Mouse (Mus musculus) intestine, embryonic 15.5 days (tissue): Measurements from ENCODE around the gene Kctd13. TPM values are rescaled to one million over a fixed set of nuclear protein-coding genes. Genes with fewer than 3 reads are reported as not detected.
"Not testable (repeated sequence)": the region's sequence is repeated elsewhere in the genome, so short reads cannot be mapped to it uniquely, and the experiment has no call there.

Experiments
- ATAC-seq: fragments of 200-750 bp; cut with Nextera tagmentation; 2 replicates; pipeline ENCODE4 v1.8.0; 2017; ENCODE audit warnings: moderate TSS enrichment, moderate library complexity
- H3K27ac ChIP-seq: fragments of 300-500 bp; sonication (generic); 2 replicates; pipeline ENCODE4 v1.5.1; 2015; ENCODE audit warnings: mild to moderate bottlenecking, inconsistent platforms
- H3K27me3 ChIP-seq: fragments of 300-500 bp; sonication (generic); replicated peaks from 2 replicates; pipeline ENCODE4 v1.6.1; 2015; ENCODE audit warnings: inconsistent platforms
- H3K36me3 ChIP-seq: fragments of 300-500 bp; sonication (generic); 2 replicates; pipeline ENCODE4 v1.6.1; 2015; ENCODE audit warnings: inconsistent platforms
- H3K4me1 ChIP-seq: fragments of 300-500 bp; sonication (generic); replicated peaks from 2 replicates; pipeline ENCODE4 v1.6.1; 2015; ENCODE audit warnings: inconsistent platforms
- H3K4me2 ChIP-seq: fragments of 300-500 bp; sonication (generic); replicated peaks from 2 replicates; pipeline ENCODE4 v1.6.1; 2015; ENCODE audit warnings: mild to moderate bottlenecking, inconsistent platforms
- H3K4me3 ChIP-seq: fragments of 300-500 bp; sonication (generic); replicated peaks from 2 replicates; pipeline ENCODE4 v1.5.1; 2015; ENCODE audit warnings: inconsistent platforms
- H3K9ac ChIP-seq: fragments of 300-500 bp; sonication (generic); 2 replicates; pipeline ENCODE4 v1.6.1; 2015; ENCODE audit warnings: inconsistent platforms
- H3K9me3 ChIP-seq: fragments of 300-500 bp; sonication (generic); 2 replicates; pipeline ENCODE4 v1.6.1; 2016; ENCODE audit warnings: inconsistent platforms
- WGBS: fragments of 180-500 bp; shearing (Covaris S2); methylation state at CpG from one replicate; pipeline ENCODE4 v1.1.7; 2015; 5-methylcytosine and 5-hydroxymethylcytosine counted together
- polyA plus RNA-seq: library from polyadenylated mRNA; unstranded; fragments of >200 nt; fragmentation: Nextera tagmentation; extraction: Ambion mirVana; gene quantifications from 2 replicates; pipeline ENCODE4 v1.2.1, GENCODE M21; 2015

The Kctd13 gene
- polyA plus RNA-seq, 1 experiment from 2014 or later: 13.9 TPM

DNA sequence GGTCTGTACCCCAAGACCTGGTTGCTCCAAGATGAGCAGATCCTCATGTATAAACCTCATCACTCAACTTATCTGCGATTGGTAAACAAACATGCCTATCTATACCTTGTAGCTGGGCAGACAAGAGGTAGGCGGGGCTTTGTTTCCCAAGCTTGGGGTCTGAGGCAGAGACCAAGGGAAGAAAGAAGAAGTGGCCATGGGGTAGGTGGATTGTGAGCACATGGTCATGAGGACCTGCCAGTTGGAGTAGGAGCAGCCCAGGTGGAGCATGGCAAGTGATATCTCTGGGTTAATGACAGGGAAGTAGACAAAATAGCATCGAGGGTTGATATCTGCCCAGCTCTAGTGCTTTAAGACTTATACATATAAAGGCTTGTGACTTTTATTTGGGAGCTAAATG is 13.8 kb upstream of the Kctd13 start:
- H3K4me3 ChIP-seq: no peak overlapping the region
- H3K4me2 ChIP-seq: no peak overlapping the region
- no peak overlapping the region for H3K9ac ChIP-seq
- WGBS: 66% methylated on average over 3 of the region's 3 CpGs
- H3K36me3 ChIP-seq: no peaks in the 10 kb centered on the region
- ATAC-seq: no peak
- no peak overlapping the region for H3K27ac ChIP-seq
- no peaks in the 10 kb centered on the region for H3K9me3 ChIP-seq
- no peaks in the 10 kb centered on the region for H3K27me3 ChIP-seq
- H3K4me1 ChIP-seq: no peaks in the 10 kb centered on the region

DNA sequence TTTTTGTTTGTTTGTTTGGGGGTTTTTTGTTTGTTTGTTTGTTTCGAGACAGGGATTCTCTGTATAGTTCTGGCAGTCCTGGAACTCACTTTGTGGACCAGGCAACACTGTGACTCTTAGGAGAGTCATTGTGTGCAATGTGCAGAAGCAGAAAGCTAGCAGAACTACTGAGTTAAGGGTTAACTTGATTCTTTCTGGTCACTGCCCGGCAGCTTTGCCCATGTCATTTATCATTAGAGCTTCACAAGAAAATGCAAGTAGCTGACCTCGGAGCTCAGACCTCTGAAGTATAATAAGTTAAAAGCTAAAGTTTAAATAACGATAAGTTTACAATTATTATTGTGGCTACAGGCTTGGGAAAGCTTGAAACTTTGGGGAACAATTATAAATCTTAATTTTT is 10.3 kb upstream of the Kctd13 start:
- H3K4me2 ChIP-seq, H3K9ac ChIP-seq, ATAC-seq, H3K9me3 ChIP-seq, H3K4me1 ChIP-seq, H3K4me3 ChIP-seq, H3K27ac ChIP-seq, H3K36me3 ChIP-seq, H3K27me3 ChIP-seq: not testable (repeated sequence)
- WGBS: 24% methylated on average over 4 of the region's 4 CpGs

DNA sequence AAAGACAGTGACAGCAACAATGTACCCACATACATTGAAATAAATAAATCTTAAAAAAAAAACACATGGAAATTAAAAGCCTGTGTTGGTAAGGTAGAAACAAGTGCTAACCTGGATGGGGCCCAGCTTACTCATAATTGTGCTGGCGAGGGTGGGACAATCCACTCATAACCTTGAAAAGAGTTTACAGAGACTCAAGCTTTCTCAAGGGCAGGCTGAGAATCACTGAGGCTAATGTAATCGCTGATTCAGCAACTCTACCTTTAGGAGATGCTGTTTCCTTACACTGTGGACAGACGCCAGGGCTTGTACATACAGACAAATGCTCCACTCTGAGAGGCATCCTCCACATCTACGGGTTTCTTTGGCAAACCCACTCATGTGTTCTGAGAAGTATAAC is 8.7 kb upstream of the Kctd13 start:
- Histone ChIP-seq H3K4me2 (no peak overlapping the region), H3K9me3 (no peaks in the 10 kb centered on the region), H3K4me1 (peaks cover 9% of the 10 kb centered on the region), H3K27ac (no peak overlapping the region), H3K9ac (no peak overlapping the region), H3K27me3 (no peaks in the 10 kb centered on the region), H3K4me3 (no peak overlapping the region), H3K36me3 (no peaks in the 10 kb centered on the region)
- WGBS: 72% methylated on average over 4 of the region's 4 CpGs
- ATAC-seq: no peak

DNA sequence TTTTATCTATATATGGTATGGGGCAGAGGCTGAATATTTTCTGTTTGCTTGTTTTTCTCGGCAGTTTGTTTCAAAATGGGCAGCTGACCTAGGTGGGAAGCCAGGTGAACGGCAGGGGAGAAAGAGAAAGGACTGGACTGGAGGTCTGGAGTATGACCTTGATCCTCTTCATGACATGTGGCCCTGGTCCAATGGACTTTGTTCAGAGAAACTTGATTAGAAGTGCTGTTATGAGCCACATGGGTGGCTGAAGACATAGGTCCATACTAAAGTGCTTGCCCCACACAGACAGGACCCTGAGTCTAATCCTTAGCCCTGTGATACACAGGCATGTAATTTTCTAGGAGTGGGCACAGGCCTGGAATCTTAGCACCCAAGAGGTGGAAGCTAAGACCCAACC is 7.1 kb upstream of the Kctd13 start:
- ATAC-seq: no peak
- H3K9ac ChIP-seq: no peak overlapping the region
- peaks cover 9% of the 10 kb centered on the region for H3K4me1 ChIP-seq
- H3K36me3 ChIP-seq: no peaks in the 10 kb centered on the region
- H3K27ac ChIP-seq: no peak overlapping the region
- 59% methylated on average over 2 of the region's 2 CpGs for whole genome bisulfite sequencing
- no peaks in the 10 kb centered on the region for H3K9me3 ChIP-seq
- no peak overlapping the region for H3K4me2 ChIP-seq
- H3K4me3 ChIP-seq: no peak overlapping the region
- H3K27me3 ChIP-seq: no peaks in the 10 kb centered on the region

DNA sequence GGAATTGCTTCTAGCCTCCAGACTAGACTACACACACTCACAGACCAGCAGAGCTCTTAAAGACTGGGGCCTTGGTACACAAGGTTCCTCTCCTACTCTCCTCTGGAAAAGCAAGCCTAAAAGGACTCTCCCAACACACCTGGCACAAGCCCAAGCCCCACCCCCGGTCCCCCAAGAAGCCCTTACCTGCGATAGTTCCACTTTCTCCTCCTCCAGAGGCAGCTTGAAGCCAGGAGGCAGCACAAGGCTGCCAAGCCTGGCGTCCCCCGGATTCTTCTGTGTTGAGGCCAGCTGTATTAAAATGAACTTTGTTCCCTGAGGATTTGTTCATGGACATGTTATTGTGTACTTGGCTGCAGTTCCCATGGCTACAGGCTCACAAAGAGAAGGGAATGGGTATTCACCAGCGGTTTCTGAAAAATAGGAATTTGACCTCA is 6.0 kb upstream of the Kctd13 start, which contains the start of gene Tmem219:
Gene Tmem219, minus strand, starts transcription at position 294 of the 437 bp plus-strand sequence.
- H3K4me1 ChIP-seq: peaks cover 9% of the 10 kb centered on the region
- H3K4me2 ChIP-seq: peak within 1 kb of the TSS; percentile 28
- ATAC-seq: peak; percentile 93
- no peaks in the 10 kb centered on the region for H3K36me3 ChIP-seq
- peak within 1 kb of the TSS; percentile 48 for H3K27ac ChIP-seq
- no peak within 1 kb of the TSS for H3K4me3 ChIP-seq
- 36% methylated on average over 5 of the region's 5 CpGs for WGBS
- no peaks in the 10 kb centered on the region for H3K27me3 ChIP-seq
- no peaks in the 10 kb centered on the region for H3K9me3 ChIP-seq
- 0 out of 2 replicates have a peak within 1 kb of the TSS, but pooled peaks have one; percentile 5 for H3K9ac ChIP-seq

DNA sequence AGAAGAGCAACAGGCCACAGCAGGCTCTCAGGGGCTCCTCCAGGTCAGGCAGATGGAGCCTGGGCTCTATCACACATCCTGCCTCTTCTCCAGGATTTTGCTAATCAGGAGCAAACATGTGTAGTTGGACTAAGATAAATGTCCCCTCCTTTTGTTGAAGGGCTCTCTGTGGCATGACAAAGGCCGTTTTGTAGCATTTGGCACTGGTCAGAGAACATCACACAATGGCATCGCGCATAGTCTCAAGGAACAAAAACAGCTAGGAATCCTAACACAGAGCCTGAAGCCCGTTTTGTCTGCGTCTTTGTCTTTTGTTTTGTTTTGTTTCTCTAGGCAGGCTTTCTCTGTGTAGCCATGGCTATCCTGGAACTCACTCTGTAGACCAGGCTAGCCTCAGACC is 4.7 kb upstream of the Kctd13 start:
- no peak for ATAC-seq
- no peak overlapping the region for H3K27ac ChIP-seq
- WGBS: 76% methylated on average over 5 of the region's 5 CpGs
- H3K4me2 ChIP-seq: no peak overlapping the region
- no peak overlapping the region for H3K4me3 ChIP-seq
- H3K36me3 ChIP-seq: no peaks in the 10 kb centered on the region
- no peaks in the 10 kb centered on the region for H3K9me3 ChIP-seq
- H3K27me3 ChIP-seq: no peaks in the 10 kb centered on the region
- H3K9ac ChIP-seq: no peak overlapping the region
- H3K4me1 ChIP-seq: peaks cover 9% of the 10 kb centered on the region

DNA sequence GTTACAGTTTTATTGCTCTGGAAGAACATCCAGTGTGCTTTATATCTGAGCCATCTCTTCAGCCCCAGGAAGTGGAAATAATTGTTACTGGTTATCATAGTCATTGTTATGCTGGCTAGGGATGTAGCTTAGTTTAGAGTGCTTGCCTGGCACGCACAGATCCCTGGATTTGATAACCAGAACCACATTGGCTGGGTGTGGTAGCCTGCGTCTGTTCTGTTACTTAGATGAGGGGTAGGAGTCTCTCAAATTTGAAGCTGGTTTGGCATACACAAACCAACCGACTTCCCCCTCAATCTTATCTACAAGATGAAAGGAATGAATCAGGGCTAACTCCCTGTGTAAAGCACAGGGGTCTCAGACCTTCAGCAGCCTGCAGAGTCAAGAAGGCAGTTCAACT is 2.4 kb upstream of the Kctd13 start:
- no peaks in the 10 kb centered on the region for H3K9me3 ChIP-seq
- no peak overlapping the region for H3K27ac ChIP-seq
- H3K4me3 ChIP-seq: no peak overlapping the region
- H3K36me3 ChIP-seq: no peaks in the 10 kb centered on the region
- no peaks in the 10 kb centered on the region for H3K27me3 ChIP-seq
- H3K9ac ChIP-seq: no peak overlapping the region
- peaks cover 14% of the 10 kb centered on the region for H3K4me1 ChIP-seq
- WGBS: 28% methylated on average over 3 of the region's 3 CpGs
- no peak overlapping the region for H3K4me2 ChIP-seq
- no peak for ATAC-seq

DNA sequence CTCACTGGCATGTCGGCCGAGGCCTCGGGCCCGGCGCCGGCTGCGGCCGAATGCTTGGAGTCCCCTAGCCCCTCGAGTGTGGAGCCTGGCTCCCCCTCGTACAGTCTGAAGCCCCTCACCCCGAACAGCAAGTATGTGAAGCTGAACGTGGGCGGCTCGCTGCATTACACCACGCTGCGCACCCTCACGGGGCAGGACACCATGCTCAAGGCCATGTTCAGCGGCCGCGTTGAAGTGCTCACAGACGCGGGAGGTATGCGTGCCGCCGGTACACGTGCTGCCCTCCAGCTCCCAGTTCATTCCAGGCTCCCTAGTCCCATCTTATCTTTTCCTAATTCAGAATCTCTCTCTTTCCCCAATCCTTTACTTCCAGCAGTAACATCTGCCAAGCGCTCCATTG is 367 bp downstream of the Kctd13 start:
- Histone ChIP-seq H3K4me2 (peak overlapping the region; percentile 85), H3K27ac (peak overlapping the region; percentile 61), H3K9ac (peak overlapping the region; percentile 82), H3K27me3 (no peaks in the 10 kb centered on the region), H3K4me3 (peak overlapping the region; percentile 63), H3K4me1 (peaks cover 5% of the 10 kb centered on the region; the same call in 1 of the 2 replicates), H3K9me3 (no peaks in the 10 kb centered on the region), H3K36me3 (peaks cover 4% of the 10 kb centered on the region; the same call in 1 of the 2 replicates)
- WGBS: under 1% methylated on average over 27 of the region's 27 CpGs
- peak; percentile 79 for ATAC-seq

DNA sequence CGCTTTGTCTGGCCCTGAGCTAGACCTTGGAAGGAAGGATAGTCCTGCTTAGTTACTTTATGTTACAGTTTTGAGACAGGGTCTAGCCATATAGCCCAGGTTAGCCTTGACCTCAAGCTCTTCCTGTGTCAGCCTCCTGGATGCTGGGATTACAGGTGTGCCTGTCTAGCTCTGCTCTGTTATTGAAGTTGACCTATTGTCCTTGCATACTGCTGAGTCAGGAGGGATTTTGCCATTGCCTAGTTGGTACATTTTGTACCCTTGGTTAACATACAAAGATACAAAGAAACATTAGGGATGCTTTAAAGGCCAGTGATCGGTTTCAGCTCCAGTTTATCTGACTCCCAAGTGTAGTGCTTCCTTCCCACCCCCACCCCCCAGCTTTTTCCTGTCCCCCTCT is 4.0 kb downstream of the Kctd13 start:
- no peaks in the 10 kb centered on the region for H3K9me3 ChIP-seq
- no peaks in the 10 kb centered on the region for H3K27me3 ChIP-seq
- no peak overlapping the region for H3K9ac ChIP-seq
- no peak overlapping the region for H3K4me3 ChIP-seq
- WGBS: 79% methylated on average over 2 of the region's 2 CpGs
- ATAC-seq: no peak
- no peak overlapping the region for H3K4me2 ChIP-seq
- H3K27ac ChIP-seq: no peak overlapping the region
- peaks cover 4% of the 10 kb centered on the region; the same call in 1 of the 2 replicates for H3K36me3 ChIP-seq
- H3K4me1 ChIP-seq: peaks cover 5% of the 10 kb centered on the region; the same call in 1 of the 2 replicates

DNA sequence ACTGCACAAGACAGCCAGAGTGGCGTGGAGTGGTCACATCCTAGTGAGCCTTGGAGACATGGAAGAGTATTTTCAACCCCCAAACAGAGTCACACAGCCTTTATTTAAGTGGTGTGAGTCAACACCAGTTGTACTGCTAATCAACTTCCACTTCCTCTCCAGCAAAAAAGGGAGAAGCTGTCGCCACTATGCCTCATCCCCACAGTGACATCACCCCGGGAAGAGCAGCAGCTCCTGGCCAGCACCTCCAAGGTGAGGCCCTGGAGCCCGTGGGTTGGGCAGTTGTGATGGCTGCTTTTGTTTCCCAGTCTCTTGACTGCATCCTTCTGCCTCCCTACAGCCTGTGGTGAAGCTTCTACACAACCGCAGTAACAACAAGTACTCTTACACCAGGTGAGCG is 12.5 kb downstream of the Kctd13 start:
- ATAC-seq: no peak
- 46% methylated on average over 6 of the region's 6 CpGs for WGBS
- peaks cover 4% of the 10 kb centered on the region; the same call in 1 of the 2 replicates for H3K36me3 ChIP-seq

DNA sequence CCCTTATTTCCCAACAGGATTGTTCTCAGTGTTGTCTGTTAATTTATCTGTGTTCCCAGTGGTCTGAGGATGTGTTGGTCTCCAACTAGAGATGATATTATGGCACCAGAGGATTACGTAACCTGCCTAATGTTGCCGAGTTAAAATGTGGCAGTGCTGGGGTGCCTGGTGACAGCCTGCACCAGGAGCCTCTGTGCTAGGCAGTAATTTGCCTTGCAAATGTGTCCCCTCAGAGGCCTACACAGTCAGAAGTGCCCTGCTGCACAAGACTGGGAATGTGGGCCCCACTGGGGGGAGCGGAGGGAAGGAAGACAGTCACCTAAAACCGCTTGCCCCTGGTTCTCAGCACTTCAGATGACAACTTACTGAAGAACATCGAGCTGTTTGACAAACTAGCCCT is 13.1 kb downstream of the Kctd13 start:
- Histone ChIP-seq H3K27ac (no peak overlapping the region), H3K9me3 (no peaks in the 10 kb centered on the region), H3K36me3 (peaks cover 4% of the 10 kb centered on the region; the same call in 1 of the 2 replicates), H3K27me3 (no peaks in the 10 kb centered on the region), H3K4me1 (no peaks in the 10 kb centered on the region), H3K4me3 (no peak overlapping the region), H3K9ac (no peak overlapping the region), H3K4me2 (no peak overlapping the region)
- no peak for ATAC-seq
- WGBS: 79% methylated on average over 5 of the region's 5 CpGs

More for the DNA sequence above, 12.5 kb downstream of the Kctd13 start:
- no peak overlapping the region for H3K4me2 ChIP-seq
- no peaks in the 10 kb centered on the region for H3K9me3 ChIP-seq
- H3K27ac ChIP-seq: no peak overlapping the region
- no peak overlapping the region for H3K4me3 ChIP-seq
- no peak overlapping the region for H3K9ac ChIP-seq
- H3K27me3 ChIP-seq: no peaks in the 10 kb centered on the region
- no peaks in the 10 kb centered on the region for H3K4me1 ChIP-seq

DNA sequence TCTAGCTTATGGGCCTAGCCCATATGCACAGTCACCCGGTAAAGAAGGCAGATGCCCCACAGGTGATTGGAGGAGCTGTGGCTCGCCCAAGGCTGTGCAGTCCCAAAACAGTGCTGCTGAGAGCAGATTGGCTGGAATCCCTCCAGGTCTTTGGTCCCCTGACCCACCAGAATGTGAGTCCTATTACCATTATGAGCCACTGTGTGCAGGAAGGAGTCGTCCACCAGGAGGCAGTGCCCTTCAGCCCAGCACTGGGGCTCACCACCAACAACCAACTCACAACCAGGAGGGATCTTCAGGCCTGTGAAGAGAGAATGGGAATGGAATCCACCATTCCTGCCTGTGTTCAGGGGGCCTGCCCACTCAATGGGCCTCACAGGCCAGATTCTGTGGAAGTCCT is 17.9 kb downstream of the Kctd13 start:
- Histone ChIP-seq H3K27me3 (peaks cover 17% of the 10 kb centered on the region), H3K9ac (no peak overlapping the region), H3K4me2 (no peak overlapping the region), H3K36me3 (0 out of 2 replicates have a peak, but pooled peaks cover 4% of the 10 kb centered on the region), H3K4me3 (no peak overlapping the region), H3K27ac (no peak overlapping the region), H3K4me1 (peaks cover 13% of the 10 kb centered on the region), H3K9me3 (no peaks in the 10 kb centered on the region)
- WGBS: 56% methylated on average over 3 of the region's 3 CpGs
- ATAC-seq: no peak

DNA sequence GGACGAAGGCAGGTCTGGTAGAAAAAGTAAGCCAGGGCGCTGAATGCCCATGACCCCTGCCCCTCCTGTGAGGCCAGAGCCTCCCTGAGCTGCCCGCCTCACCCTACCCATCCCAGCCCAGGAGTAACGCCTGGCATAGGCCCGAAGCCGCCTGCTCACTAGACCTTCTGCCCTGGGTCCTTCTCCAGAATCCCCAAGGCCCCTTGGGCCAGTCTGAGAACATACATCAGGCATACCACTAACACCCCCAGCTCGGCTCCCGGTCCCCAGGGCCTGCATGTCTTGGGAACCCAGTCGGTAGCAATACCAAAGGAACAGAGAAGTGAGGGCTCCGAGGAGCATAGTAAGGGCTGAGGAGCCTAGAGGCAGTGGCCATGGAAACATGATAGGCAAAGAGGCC is 19.9 kb downstream of the Kctd13 start:
- H3K27me3 ChIP-seq: peaks cover 31% of the 10 kb centered on the region
- WGBS: 79% methylated on average over 10 of the region's 10 CpGs

More for the DNA sequence above, 19.9 kb downstream of the Kctd13 start:
- Histone ChIP-seq H3K4me2 (0 out of 2 replicates have a peak overlapping the region, but pooled peaks have one; percentile 100), H3K9me3 (no peaks in the 10 kb centered on the region), H3K9ac (no peak overlapping the region), H3K27ac (no peak overlapping the region), H3K36me3 (0 out of 2 replicates have a peak, but pooled peaks cover 4% of the 10 kb centered on the region), H3K4me1 (peaks cover 13% of the 10 kb centered on the region), H3K4me3 (no peak overlapping the region)
- ATAC-seq: no peak
